Mouse (Mus musculus) embryonic stem cell, embryonic (primary cell): Measurements from ENCODE around the gene Trmt112.

Experiments
- CTCF ChIA-PET, 4 experiments: fragments of 300-600 bp in 2 of 4; fragments of 350-600 bp in 2 of 4; sonication (Branson Sonifier 250); formaldehyde crosslinking; loops; one replicate each; lab custom pipeline; 2022; ENCODE audit warnings: inconsistent platforms in 2 of 4; lab: Charles Lee
- POLR2A ChIA-PET, 4 experiments: fragments of 300-600 bp in 2 of 4; fragments of 350-600 bp in 2 of 4; sonication (Branson Sonifier 250); formaldehyde crosslinking; loops; one replicate each; lab custom pipeline; 2022; ENCODE audit warnings: antibody characterized with exemption in 4 of 4, inconsistent platforms in 1 of 4; lab: Charles Lee

The Trmt112 gene

DNA sequence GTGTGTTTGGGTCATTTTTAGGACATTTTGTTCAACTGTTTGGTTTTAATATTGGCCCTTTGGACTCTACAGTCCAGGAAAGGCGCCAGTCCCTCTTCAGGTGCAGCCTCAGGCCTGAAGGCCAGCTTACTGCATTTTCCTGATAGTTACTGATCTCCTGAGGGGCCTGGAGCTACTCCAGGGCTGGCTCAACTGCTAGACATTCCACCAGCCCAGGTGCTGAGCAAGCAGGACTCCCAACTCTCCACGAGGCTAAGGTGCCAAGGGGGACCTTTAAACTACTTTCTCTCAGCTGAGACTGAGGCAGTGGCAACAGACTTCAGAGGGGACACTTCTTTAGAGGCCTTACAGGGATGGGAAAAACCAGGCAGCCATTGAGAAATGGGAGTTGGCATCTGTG is 4.7 kb upstream of the Trmt112 start:
- POLR2A ChIA-PET, result interaction anchor here in 1 of 4 experiments (1.1 kb wide), 1 partner anchor 16 kb away, joined by 3 read pairs; no protein-coding TSS in a partner anchor
- CTCF ChIA-PET, result no interaction called here

DNA sequence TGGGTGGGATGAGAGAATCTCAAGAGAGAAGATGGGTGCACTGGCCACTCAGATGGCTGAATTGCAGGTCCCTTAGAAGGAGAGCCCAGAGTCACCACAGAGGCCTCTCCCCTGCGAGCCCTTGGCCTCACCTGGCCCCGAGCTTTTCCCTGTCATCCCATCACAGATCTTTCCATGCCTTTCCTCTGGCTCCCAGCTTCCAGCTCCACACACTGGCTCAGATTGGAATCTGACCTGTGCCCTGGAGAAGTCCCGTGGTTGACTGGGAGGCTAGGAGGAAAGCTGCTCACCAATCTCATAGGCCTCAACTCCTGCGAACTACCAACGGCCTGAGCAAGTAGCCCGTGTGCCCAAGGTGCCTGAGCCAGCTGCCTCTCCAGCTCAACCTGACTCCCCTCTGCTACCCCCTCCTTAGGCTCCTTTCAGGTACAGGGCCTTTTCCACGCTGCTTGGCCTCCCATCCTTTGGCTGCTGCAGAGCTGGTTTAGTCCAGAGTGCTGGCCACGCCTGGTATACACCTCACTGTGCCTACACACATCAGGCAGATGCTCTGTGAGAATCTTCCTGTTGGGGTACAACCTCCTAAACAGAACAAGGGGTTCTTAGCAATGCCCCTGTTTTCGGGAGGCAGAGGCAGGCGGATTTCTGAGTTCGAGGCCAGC is 3.9 kb upstream of the Trmt112 start:
- CTCF ChIA-PET, result interaction anchor here in 1 of 4 experiments (0.6 kb wide), 1 partner anchor 227 kb away, joined by 3 read pairs; no protein-coding TSS in a partner anchor
- POLR2A ChIA-PET, result interaction anchor here in 2 of 4 experiments (0.6 to 1.1 kb wide), 3 partner anchors 17 to 635 kb away, joined by 3 to 7 read pairs (median 4); partner anchors contain the start of gene Stip1 (in 1 of the 2)

GRCm38 (mm10) chr19:6906199-6906598 is 3.3 kb upstream of the Trmt112 start:
- ChIA-PET CTCF (interaction anchor here in 1 of 4 experiments (0.6 kb wide), 1 partner anchor 227 kb away, joined by 3 read pairs; no protein-coding TSS in a partner anchor), POLR2A (interaction anchor here in 2 of 4 experiments (0.6 kb wide), 2 partner anchors 134 to 635 kb away, joined by 4 to 7 read pairs; partner anchors contain the start of gene Stip1 (in 1 of the 2))

- ChIA-PET POLR2A (interaction anchor here in 1 of 4 experiments (5.6 kb wide), 1 partner anchor 14 kb away, joined by 43 read pairs; the partner anchor contains the start of gene Esrra), CTCF (no interaction called here)
These were observed 2.4 kb upstream of the Trmt112 start for GRCm38 (mm10) chr19:6907094-6907493.

GRCm38 (mm10) chr19:6907811-6908540 is 1.5 kb upstream of the Trmt112 start:
- ChIA-PET POLR2A (interaction anchor here in 2 of 4 experiments (5.6 to 6.8 kb wide), 2 partner anchors 14 kb away, joined by 43 to 58 read pairs; partner anchors contain the start of gene Esrra (in 2 of the 2)), CTCF (no interaction called here)

- CTCF ChIA-PET, result interaction anchor here in 2 of 4 experiments (0.8 to 2.3 kb wide), 3 partner anchors 27 to 71 kb away, joined by 3 to 8 read pairs (median 7); no protein-coding TSS in a partner anchor
- POLR2A ChIA-PET, result interaction anchor here in 3 of 4 experiments (0.6 to 6.8 kb wide), 27 partner anchors 10 to 469 kb away, joined by 3 to 58 read pairs (median 4); partner anchors contain the start of genes Esrra (in 3 of the 3), Bad (in 1 of the 3), Fkbp2 (in 1 of the 3) and Gpr137 (in 1 of the 3)
These were observed 477 bp upstream of the Trmt112 start for GRCm38 (mm10) chr19:6909021-6909420.

- ChIA-PET CTCF (interaction anchor here in 2 of 4 experiments (0.7 to 2.3 kb wide), 3 partner anchors 16 to 69 kb away, joined by 3 to 8 read pairs (median 7); no protein-coding TSS in a partner anchor), POLR2A (interaction anchor here (0.7 to 6.8 kb wide), 17 partner anchors 9 to 1002 kb away, joined by 3 to 58 read pairs (median 4); partner anchors contain the start of genes Bad (in 2 of the 4), Esrra (in 2 of the 4), Gpr137 (in 1 of the 4) and Ppp2r5b (in 1 of the 4))
These were observed 808 bp downstream of the Trmt112 start for GRCm38 (mm10) chr19:6910306-6910705.

DNA sequence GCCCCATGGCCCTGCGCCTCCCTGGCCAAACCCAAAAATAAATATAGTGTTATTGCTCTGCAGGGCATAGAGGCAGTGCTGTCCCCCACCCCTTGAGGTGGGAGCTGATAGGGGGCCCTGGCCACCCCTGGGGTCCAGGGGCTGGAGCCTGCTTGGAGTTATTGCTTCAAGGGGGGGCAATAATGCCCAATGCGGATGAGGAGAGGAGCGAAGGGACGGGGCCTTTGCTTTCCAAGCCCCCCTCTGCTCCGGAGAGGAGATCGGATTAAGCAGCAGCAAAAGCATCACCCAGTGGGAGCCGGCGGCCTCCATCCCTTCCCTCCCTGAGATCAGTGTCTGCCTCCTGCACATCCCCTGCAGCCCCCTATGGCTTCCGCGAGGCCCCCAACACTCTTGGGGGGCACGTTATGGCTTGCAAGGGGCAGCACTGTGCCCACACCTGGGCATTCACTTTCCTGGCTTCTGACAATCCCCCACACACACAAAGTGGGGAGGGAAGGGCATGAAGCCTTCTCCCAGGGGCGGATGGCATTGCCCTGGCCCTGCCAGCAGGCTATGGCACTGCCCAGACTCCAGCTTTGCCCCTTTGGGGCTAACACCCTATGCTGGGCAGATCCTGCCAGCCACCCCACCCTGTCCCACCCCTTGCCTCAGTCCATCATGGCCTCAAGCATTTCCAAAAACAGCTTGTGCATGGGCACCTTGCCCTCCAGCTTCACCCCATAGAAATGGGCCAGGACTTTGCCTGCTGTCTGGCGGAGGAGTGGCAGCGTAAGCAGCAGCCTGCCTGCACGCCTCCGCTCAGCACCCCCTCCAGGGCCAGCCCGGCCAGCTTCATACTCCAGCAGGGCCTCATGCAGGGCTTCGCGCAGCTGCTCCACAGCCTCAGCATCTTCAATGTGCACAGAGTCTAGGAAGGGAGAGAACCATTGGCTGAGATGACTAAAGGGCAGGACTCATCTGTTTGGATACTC is 1.9 kb downstream of the Trmt112 start:
- POLR2A ChIA-PET, result interaction anchor here in 3 of 4 experiments (0.6 to 6.8 kb wide), 11 partner anchors 10 to 514 kb away, joined by 3 to 58 read pairs (median 3); partner anchors contain the start of genes Esrra (in 2 of the 3), Nudt22 (in 1 of the 3) and Trpt1 (in 1 of the 3)
- CTCF ChIA-PET, result interaction anchor here in 1 of 4 experiments (2.3 kb wide), 1 partner anchor 68 kb away, joined by 7 read pairs; no protein-coding TSS in a partner anchor

- CTCF ChIA-PET, result no interaction called here
- POLR2A ChIA-PET, result interaction anchor here in 3 of 4 experiments (0.5 to 6.8 kb wide), 8 partner anchors 9 to 356 kb away, joined by 3 to 58 read pairs (median 4); partner anchors contain the start of genes Esrra (in 2 of the 3), Nudt22 (in 1 of the 3) and Trpt1 (in 1 of the 3)
These were observed 2.9 kb downstream of the Trmt112 start for GRCm38 (mm10) chr19:6912205-6912970.

GRCm38 (mm10) chr19:6913036-6913435 is 3.5 kb downstream of the Trmt112 start:
- POLR2A ChIA-PET, result interaction anchor here in 3 of 4 experiments (0.5 to 6.8 kb wide), 4 partner anchors 9 to 56 kb away, joined by 3 to 58 read pairs (median 4); partner anchors contain the start of genes Bad (in 1 of the 3), Esrra (in 1 of the 3) and Gpr137 (in 1 of the 3)
- CTCF ChIA-PET, result interaction anchor here in 2 of 4 experiments (1.0 to 1.2 kb wide), 3 partner anchors 11 to 145 kb away, joined by 3 to 4 read pairs (median 3); partner anchors contain the start of gene Catsperz (in 1 of the 2)

GRCm38 (mm10) chr19:6913991-6914390 is 4.5 kb downstream of the Trmt112 start:
- POLR2A ChIA-PET, result interaction anchor here in 2 of 4 experiments (0.6 to 6.8 kb wide), 4 partner anchors 8 to 59 kb away, joined by 3 to 58 read pairs (median 4); partner anchors contain the start of genes Bad (in 1 of the 2), Esrra (in 1 of the 2) and Gpr137 (in 1 of the 2)
- CTCF ChIA-PET, result interaction anchor here in 3 of 4 experiments (0.5 to 1.8 kb wide), 6 partner anchors 10 to 497 kb away, joined by 3 to 4 read pairs (median 3); partner anchors contain the start of gene Catsperz (in 2 of the 3)

- ChIA-PET CTCF (interaction anchor here in 3 of 4 experiments (0.6 to 1.8 kb wide), 4 partner anchors 10 to 498 kb away, joined by 3 read pairs; partner anchors contain the start of gene Catsperz (in 1 of the 3)), POLR2A (interaction anchor here in 2 of 4 experiments (0.6 to 1.8 kb wide), 5 partner anchors 27 to 630 kb away, joined by 3 to 5 read pairs (median 3); partner anchors contain the start of genes Bad (in 1 of the 2) and Gpr137 (in 1 of the 2))
These were observed 5.0 kb downstream of the Trmt112 start for GRCm38 (mm10) chr19:6914540-6914939.

- CTCF ChIA-PET, result interaction anchor here in 2 of 4 experiments (0.7 to 1.8 kb wide), 2 partner anchors 9 to 48 kb away, joined by 3 read pairs; partner anchors contain the start of gene Catsperz (in 1 of the 2)
- POLR2A ChIA-PET, result interaction anchor here in 2 of 4 experiments (0.6 to 1.5 kb wide), 3 partner anchors 55 to 631 kb away, joined by 3 to 4 read pairs (median 3); no protein-coding TSS in a partner anchor
These were observed 5.8 kb downstream of the Trmt112 start for GRCm38 (mm10) chr19:6915276-6915675.

GRCm38 (mm10) chr19:6916496-6916895 is 7.0 kb downstream of the Trmt112 start:
- CTCF ChIA-PET, result no interaction called here
- POLR2A ChIA-PET, result interaction anchor here in 1 of 4 experiments (0.6 kb wide), 1 partner anchor 18 kb away, joined by 3 read pairs; the partner anchor contains the start of gene Kcnk4

DNA sequence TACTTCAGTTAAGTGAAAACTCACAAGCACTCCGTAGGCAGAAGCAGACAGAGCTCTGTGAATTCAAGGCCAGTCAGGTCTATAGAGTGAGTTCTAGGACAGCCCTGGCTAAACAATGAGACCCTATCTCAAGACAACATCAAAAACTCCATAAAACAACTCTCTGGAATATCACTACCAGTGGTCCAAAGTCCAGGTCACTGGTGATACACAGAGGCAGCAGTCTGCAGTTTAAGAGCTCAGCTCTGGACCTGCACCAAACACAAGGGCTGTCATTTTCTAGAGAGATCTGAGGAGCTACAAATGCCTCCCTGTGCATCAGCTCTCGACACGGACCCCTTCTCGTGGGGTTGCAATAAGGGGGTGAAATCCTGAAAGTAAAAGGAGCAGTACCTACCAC is 8.8 kb downstream of the Trmt112 start:
- CTCF ChIA-PET, result interaction anchor here in 1 of 4 experiments (1.2 kb wide), 1 partner anchor 18 kb away, joined by 3 read pairs; no protein-coding TSS in a partner anchor
- POLR2A ChIA-PET, result interaction anchor here in 2 of 4 experiments (0.5 to 7.1 kb wide), 2 partner anchors 8 to 29 kb away, joined by 4 to 43 read pairs; partner anchors contain the start of genes Prdx5 (in 1 of the 2) and Trmt112 (in 1 of the 2)
